Mouse (Mus musculus): Measurements from ENCODE around the gene Fosl1. TPM values are rescaled to one million over a fixed set of nuclear protein-coding genes. Genes with fewer than 3 reads are reported as not detected.
"Not testable (repeated sequence)": the region's sequence is repeated elsewhere in the genome, so short reads cannot be mapped to it uniquely, and the experiment has no call there.

The Fosl1 gene
- not detected for total RNA-seq (2021)

GRCm38 (mm10) chr19:5447515-5448353, at the start of gene Fosl1:
Gene Fosl1, plus strand, starts transcription at chr19:5447547.
- DNase-seq, result peak; percentile 64 to 65

GRCm38 (mm10) chr19:5401073-5401472, 46.3 kb upstream of the Fosl1 start:
- DNase-seq, result not testable (repeated sequence)

GRCm38 (mm10) chr19:5402293-5402692, 45.1 kb upstream of the Fosl1 start, which contains the start of gene Tsga10ip:
Gene Tsga10ip, minus strand, starts transcription at chr19:5402526.
- DNase-seq, result no peak

GRCm38 (mm10) chr19:5405924-5406323, 41.4 kb upstream of the Fosl1 start:
- no peak for DNase-seq

- not testable (repeated sequence) for DNase-seq
Observed at GRCm38 (mm10) chr19:5406531-5407126, 40.7 kb upstream of the Fosl1 start.

GRCm38 (mm10) chr19:5407133-5407532, 40.2 kb upstream of the Fosl1 start:
- peak in 1 of 2 experiments; percentile 35 for DNase-seq

- DNase-seq, result no peak
Observed at GRCm38 (mm10) chr19:5408057-5409001, 39.0 kb upstream of the Fosl1 start.

GRCm38 (mm10) chr19:5409068-5409467, 38.3 kb upstream of the Fosl1 start:
- no peak for DNase-seq

GRCm38 (mm10) chr19:5410641-5411040, 36.7 kb upstream of the Fosl1 start:
- no peak for DNase-seq

- no peak for DNase-seq
Observed at GRCm38 (mm10) chr19:5411961-5412360, 35.4 kb upstream of the Fosl1 start.

GRCm38 (mm10) chr19:5413840-5414239, 33.5 kb upstream of the Fosl1 start:
- DNase-seq, result no peak

- peak in 1 of 2 experiments; percentile 27 for DNase-seq
Observed at GRCm38 (mm10) chr19:5414534-5414957, 32.8 kb upstream of the Fosl1 start.

GRCm38 (mm10) chr19:5418750-5419466, 28.4 kb upstream of the Fosl1 start:
- no peak for DNase-seq

- DNase-seq, result no peak
Observed at GRCm38 (mm10) chr19:5419630-5420029, 27.7 kb upstream of the Fosl1 start.

GRCm38 (mm10) chr19:5420579-5420978, 26.8 kb upstream of the Fosl1 start:
- no peak for DNase-seq

GRCm38 (mm10) chr19:5421784-5422183, 25.6 kb upstream of the Fosl1 start:
- no peak for DNase-seq

GRCm38 (mm10) chr19:5422267-5422666, 25.1 kb upstream of the Fosl1 start:
- DNase-seq, result no peak

- no peak for DNase-seq
Observed at GRCm38 (mm10) chr19:5422895-5423443, 24.4 kb upstream of the Fosl1 start.

- DNase-seq, result no peak
Observed at GRCm38 (mm10) chr19:5423561-5423960, 23.8 kb upstream of the Fosl1 start.

GRCm38 (mm10) chr19:5424092-5424781, 23.1 kb upstream of the Fosl1 start:
- peak; percentile 57 to 64 for DNase-seq

Data from layer of hippocampus, postnatal 36 days (tissue).